Mouse (Mus musculus) gastrocnemius, postnatal 14 days (tissue): Measurements from ENCODE around the gene Ano9. TPM values are rescaled to one million over a fixed set of nuclear protein-coding genes. Genes with fewer than 3 reads are reported as not detected.

Experiments used
- DNase-seq: peaks from one replicate; pipeline ENCODE4 v3.0.0; 2021; ENCODE audit warnings: mixed read lengths
- intact Hi-C: fragments of 180-260 bp; cut with DNase I; formaldehyde crosslinking; loops from one replicate; pipeline ENCODE4 v1.15.1; 2025; ENCODE audit warnings: low total_unique reads
- total RNA-seq, 2 experiments: library from RNA; stranded (reverse); gene quantifications; 2 replicates each; pipeline ENCODE4 v1.2.3; 2021

Gene Ano9
- total RNA-seq, 2 experiments from 2014 or later = not detected

DNA sequence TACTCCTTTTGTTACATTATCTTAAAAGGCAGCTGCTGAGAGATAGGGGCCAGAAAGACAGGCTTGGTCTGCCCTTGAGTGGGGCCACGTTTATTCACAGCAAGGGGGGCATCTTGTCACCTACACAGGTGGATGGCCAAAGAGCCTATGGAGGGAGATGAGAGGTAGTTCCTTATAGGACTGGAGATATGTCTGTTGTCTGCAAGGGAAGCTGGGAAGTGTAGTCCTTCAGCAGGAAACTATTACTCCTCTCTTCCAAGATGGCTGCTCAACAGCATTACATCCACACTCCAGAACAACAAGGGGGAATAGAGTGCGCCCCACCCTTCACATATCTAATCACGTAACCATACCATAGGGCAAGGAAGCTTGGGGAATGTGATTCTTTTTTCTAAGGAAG is 1.9 kb upstream of the Ano9 start:
- DNase-seq = no peak
- intact Hi-C loops = no loop called here

- intact Hi-C loops = no loop called here
- no peak for DNase-seq
Measured at GRCm38 (mm10) chr7:141115874-141116273, 1.7 kb downstream of the Ano9 start.

DNA sequence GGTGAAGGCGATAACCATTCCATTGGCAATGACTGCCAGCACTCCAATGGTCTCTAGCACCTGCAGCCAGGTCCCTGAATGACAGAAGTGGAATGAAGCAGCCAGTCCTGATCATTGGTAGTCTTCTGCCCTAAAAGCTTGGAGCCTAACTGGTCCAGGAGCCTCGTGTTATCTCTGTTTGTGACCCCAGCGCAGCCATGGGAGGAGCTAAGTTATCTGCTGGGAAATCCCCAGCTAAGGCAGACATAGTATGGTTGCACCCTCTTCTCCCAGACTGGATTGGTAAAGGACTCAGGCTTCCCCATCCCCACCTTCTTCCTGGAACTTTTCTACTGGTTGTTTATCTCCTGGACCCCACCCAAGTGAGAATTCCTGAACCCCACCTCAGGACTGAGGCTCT is 14.4 kb downstream of the Ano9 start:
- intact Hi-C loops = no loop called here
- no peak for DNase-seq

- intact Hi-C loops = no loop called here
- no peak for DNase-seq
Measured at GRCm38 (mm10) chr7:141099911-141100691, 17.5 kb downstream of the Ano9 start, which contains the start of gene Sigirr. Gene Sigirr, minus strand, starts transcription at chr7:141100572.

DNA sequence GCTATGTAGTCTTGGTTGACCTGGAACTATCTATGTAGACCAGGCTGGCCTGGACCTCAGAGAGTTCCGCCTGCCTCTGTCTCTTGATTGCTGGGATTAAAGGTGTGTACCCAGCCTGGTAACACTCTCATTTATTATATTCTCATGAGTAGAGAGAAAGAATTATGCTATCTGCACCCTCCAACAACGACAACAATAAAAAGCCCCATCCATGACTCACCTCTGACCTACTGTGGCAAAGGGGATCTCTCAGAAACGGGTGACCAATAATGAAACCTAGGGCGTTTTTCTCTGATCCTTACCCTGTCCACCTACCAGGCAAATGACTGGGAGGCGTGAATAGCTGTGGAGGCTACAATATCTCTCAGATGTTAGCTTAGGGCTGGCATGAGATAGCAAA is 20.4 kb downstream of the Ano9 start:
- DNase-seq = no peak
- intact Hi-C loops = no loop called here

GRCm38 (mm10) chr7:141096649-141097056 is 21.0 kb downstream of the Ano9 start:
- intact Hi-C loops = no loop called here
- DNase-seq = peak; percentile 48

- intact Hi-C loops = no loop called here
- no peak for DNase-seq
Measured at GRCm38 (mm10) chr7:141096021-141096420, 21.6 kb downstream of the Ano9 start.

- intact Hi-C loops = no loop called here
- no peak for DNase-seq
Measured at GRCm38 (mm10) chr7:141094487-141095205, 23.0 kb downstream of the Ano9 start.

DNA sequence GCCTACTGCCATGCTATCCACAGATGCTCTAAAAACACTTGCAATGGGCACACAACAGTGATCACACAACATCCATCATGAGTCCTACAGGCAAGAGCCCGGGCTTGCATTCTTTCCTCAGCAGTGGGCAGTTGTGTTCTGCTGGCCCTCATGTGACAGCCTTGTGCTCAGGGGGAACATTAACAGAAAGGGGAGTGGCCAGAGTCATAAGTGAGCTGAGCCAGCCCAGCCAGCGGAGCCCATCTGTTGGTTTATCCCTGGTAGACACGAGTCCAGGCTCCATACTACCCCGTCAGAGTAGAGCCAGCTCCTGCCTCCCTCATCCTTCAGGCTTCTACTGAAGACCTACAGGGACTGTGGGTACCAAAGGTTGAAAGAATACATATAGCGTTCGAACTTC is 23.7 kb downstream of the Ano9 start:
- intact Hi-C loops = loop anchor here (2.0 kb wide), 1 partner anchor 83 kb away; no protein-coding TSS in a partner anchor
- DNase-seq = no peak

- intact Hi-C loops = loop anchor here (2.0 kb wide), 1 partner anchor 85 kb away; no protein-coding TSS in a partner anchor
- DNase-seq = peak; percentile 88
Measured at GRCm38 (mm10) chr7:141092051-141092735, 25.4 kb downstream of the Ano9 start.

- intact Hi-C loops = no loop called here
- no peak for DNase-seq
Measured at GRCm38 (mm10) chr7:141090228-141090627, 27.4 kb downstream of the Ano9 start.

- DNase-seq = no peak
- intact Hi-C loops = no loop called here
Measured at GRCm38 (mm10) chr7:141088473-141088872, 29.1 kb downstream of the Ano9 start.

DNA sequence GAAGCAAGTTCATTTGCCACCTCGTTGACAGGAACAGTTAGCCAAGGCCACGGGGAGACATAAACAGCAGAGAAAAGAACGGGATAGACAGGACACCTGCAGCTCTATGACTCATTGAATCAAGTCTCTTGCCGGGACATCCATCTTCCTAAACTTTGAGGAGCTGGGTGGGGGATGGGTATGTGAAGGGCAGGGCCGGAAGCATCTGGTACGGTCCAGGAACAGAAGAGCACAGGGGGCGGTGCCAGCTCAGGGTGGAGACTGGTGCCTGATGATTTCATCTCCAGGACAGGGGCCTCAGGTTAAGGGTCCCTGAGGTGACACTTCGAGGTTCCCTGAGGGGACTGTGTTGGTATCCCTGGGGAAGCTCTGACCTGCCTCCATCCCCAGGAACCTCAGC is 29.7 kb downstream of the Ano9 start:
- intact Hi-C loops = no loop called here
- DNase-seq = no peak

DNA sequence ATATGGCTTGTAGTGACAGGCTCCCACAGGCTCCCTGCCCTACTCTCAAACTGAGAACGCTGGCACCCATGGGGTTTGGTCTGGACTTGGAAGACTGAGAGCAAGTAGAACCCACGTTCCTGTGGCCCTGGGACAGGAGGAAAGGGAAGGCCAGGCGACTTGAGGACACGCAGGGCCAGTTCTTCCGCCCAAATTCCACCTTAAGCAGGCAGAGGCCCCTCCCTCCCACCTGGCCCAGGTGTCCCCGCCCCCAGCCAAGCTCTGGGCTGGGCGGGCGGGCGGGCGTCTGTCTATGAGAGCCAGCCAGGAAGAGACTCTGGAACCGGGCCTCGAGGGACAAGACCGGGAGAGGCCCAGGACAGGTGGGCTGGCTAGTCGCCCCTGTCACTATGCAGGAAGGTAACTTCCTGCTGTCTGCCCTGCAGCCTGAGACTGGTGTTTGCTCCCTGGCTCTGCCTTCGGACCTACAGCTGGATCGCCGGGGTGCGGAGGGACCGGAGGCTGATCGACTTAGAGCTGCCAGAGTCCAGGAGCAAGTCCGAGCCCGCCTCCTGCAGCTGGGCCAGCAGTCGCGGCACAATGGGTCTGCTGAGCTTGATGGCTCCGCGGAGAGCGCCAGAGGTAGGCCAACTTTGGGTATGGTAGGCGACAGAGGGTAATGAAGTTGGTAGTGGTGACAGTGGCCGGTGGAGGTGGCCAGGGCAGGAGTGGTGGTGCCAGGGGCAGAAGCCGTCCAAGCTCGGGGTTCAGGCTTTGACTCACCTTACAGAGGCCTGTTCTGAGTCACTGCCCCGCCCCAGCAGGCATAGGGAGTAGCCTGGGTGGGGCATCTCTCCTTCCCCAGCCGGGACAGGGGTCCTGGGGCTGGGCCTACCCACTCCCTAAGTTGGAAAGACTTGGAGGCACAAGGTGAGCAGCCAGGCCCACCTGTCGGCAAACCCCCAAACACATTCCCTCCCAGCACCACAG is 37.8 kb downstream of the Ano9 start:
- intact Hi-C loops = no loop called here
- no peak for DNase-seq

DNA sequence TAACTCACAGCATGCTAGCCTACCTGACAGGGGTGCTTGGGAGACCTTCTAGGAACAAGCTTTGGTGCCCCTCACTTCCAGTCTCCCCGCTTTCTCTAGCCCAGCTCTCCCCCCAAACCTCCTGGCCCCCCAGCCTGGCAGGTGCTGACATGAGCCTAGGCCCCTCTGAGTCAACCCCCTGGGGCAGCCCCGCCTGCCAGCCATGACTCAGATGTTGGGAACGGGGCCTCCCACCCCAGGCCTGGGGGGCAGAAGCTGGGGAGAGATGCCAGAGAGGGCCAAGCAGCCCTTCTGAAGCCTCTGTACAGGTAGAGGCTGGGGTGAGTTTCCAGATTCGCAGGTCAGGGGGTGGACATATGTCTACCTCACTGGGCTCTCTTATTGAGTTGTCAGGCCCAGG is 38.7 kb downstream of the Ano9 start:
- intact Hi-C loops = no loop called here
- no peak for DNase-seq

- no peak for DNase-seq
- intact Hi-C loops = no loop called here
Measured at GRCm38 (mm10) chr7:141077841-141078240, 39.8 kb downstream of the Ano9 start, which contains the start of gene Pkp3. Gene Pkp3, plus strand, starts transcription at chr7:141078218.

GRCm38 (mm10) chr7:141073782-141074181 is 43.8 kb downstream of the Ano9 start:
- DNase-seq = no peak
- intact Hi-C loops = no loop called here

GRCm38 (mm10) chr7:141072017-141072745 is 45.4 kb downstream of the Ano9 start:
- intact Hi-C loops = no loop called here
- no peak for DNase-seq
